Mouse (Mus musculus): ENCODE measurements around the gene Camk1g. TPM values are rescaled to one million over a fixed set of nuclear protein-coding genes. Genes with fewer than 3 reads are reported as not detected.

The Camk1g gene
- total and polyA plus RNA-seq, 3 experiments, result not detected

- no peaks in the 10 kb centered on the region for H3K4me1 ChIP-seq (ENCODE audit: insufficient read depth, low read depth, low read length)
- H3K9me3 ChIP-seq (replicated peaks), result no peaks in the 10 kb centered on the region
- DNase-seq (ENCODE audit: low spot score), result no peak
- ATAC-seq (ENCODE audit: extremely low read depth, insufficient number of reproducible peaks, low FRiP score, poor library complexity, severe bottlenecking), result no peak
- H3K4me3 ChIP-seq (ENCODE audit: low read depth, low read length), result no peak overlapping the region
- no peak for TF ChIP-seq POLR2AphosphoS5 (IDR thresholded peaks at IDR 0.05; ENCODE audit: insufficient replicate concordance, low read depth, low read length)
- no peak for TF ChIP-seq CTCF (IDR thresholded peaks at IDR 0.05; ENCODE audit: low read depth, low read length)
- no peak for TF ChIP-seq GATA2 (IDR thresholded peaks at IDR 0.05; ENCODE audit: borderline replicate concordance, low read depth, low read length)
- no peak for TF ChIP-seq GATA1 (IDR thresholded peaks at IDR 0.05; ENCODE audit: borderline replicate concordance, low read length)
- no peak for TF ChIP-seq TAL1 (conservative IDR thresholded peaks at IDR 0.05; ENCODE audit: low read depth, low read length)
- H3K36me3 ChIP-seq (replicated peaks), result no peaks in the 10 kb centered on the region
- no peaks in the 10 kb centered on the region for H3K27me3 ChIP-seq (ENCODE audit: insufficient read depth, low read length)
Observed at GRCm38 (mm10) chr1:193327686-193328085, 42.4 kb downstream of the Camk1g start.

- Histone ChIP-seq H3K9me3 (replicated peaks) (no peaks in the 10 kb centered on the region), H3K4me3 (ENCODE audit: low read depth, low read length) (no peak overlapping the region), H3K27me3 (ENCODE audit: insufficient read depth, low read length) (no peaks in the 10 kb centered on the region), H3K36me3 (replicated peaks) (no peaks in the 10 kb centered on the region), H3K4me1 (ENCODE audit: insufficient read depth, low read depth, low read length) (no peaks in the 10 kb centered on the region)
- no peak for ATAC-seq (ENCODE audit: extremely low read depth, insufficient number of reproducible peaks, low FRiP score, poor library complexity, severe bottlenecking)
- DNase-seq (ENCODE audit: low spot score), result no peak
- no peak for TF ChIP-seq CTCF (IDR thresholded peaks at IDR 0.05; ENCODE audit: low read depth, low read length)
- TF ChIP-seq GATA1 (IDR thresholded peaks at IDR 0.05; ENCODE audit: borderline replicate concordance, low read length), result no peak
- TF ChIP-seq GATA2 (IDR thresholded peaks at IDR 0.05; ENCODE audit: borderline replicate concordance, low read depth, low read length), result no peak
Observed at GRCm38 (mm10) chr1:193327216-193327615, 42.9 kb downstream of the Camk1g start.

GRCm38 (mm10) chr1:193326456-193327145 is 43.5 kb downstream of the Camk1g start:
- ATAC-seq (ENCODE audit: extremely low read depth, insufficient number of reproducible peaks, low FRiP score, poor library complexity, severe bottlenecking) (no peak), DNase-seq (ENCODE audit: low spot score) (no peak)
- Histone ChIP-seq H3K9me3 (replicated peaks) (no peaks in the 10 kb centered on the region), H3K36me3 (replicated peaks) (no peaks in the 10 kb centered on the region), H3K4me3 (ENCODE audit: low read depth, low read length) (no peak overlapping the region), H3K27me3 (ENCODE audit: insufficient read depth, low read length) (no peaks in the 10 kb centered on the region), H3K4me1 (ENCODE audit: insufficient read depth, low read depth, low read length) (no peaks in the 10 kb centered on the region)
- TF ChIP-seq POLR2AphosphoS5 (IDR thresholded peaks at IDR 0.05; ENCODE audit: insufficient replicate concordance, low read depth, low read length) (no peak), TAL1 (conservative IDR thresholded peaks at IDR 0.05; ENCODE audit: low read depth, low read length) (no peak), GATA1 (IDR thresholded peaks at IDR 0.05; ENCODE audit: borderline replicate concordance, low read length) (no peak), GATA2 (IDR thresholded peaks at IDR 0.05; ENCODE audit: borderline replicate concordance, low read depth, low read length) (no peak), CTCF (IDR thresholded peaks at IDR 0.05; ENCODE audit: low read depth, low read length) (no peak)

GRCm38 (mm10) chr1:193325891-193326290 is 44.2 kb downstream of the Camk1g start:
- Histone ChIP-seq H3K36me3 (replicated peaks) (no peaks in the 10 kb centered on the region), H3K27me3 (ENCODE audit: insufficient read depth, low read length) (no peaks in the 10 kb centered on the region), H3K4me1 (ENCODE audit: insufficient read depth, low read depth, low read length) (no peaks in the 10 kb centered on the region), H3K4me3 (ENCODE audit: low read depth, low read length) (no peak overlapping the region), H3K9me3 (replicated peaks) (no peaks in the 10 kb centered on the region)
- no peak for ATAC-seq (ENCODE audit: extremely low read depth, insufficient number of reproducible peaks, low FRiP score, poor library complexity, severe bottlenecking)
- DNase-seq (ENCODE audit: low spot score), result no peak
- TF ChIP-seq CTCF (IDR thresholded peaks at IDR 0.05; ENCODE audit: low read depth, low read length) (no peak), GATA1 (IDR thresholded peaks at IDR 0.05; ENCODE audit: borderline replicate concordance, low read length) (no peak), GATA2 (IDR thresholded peaks at IDR 0.05; ENCODE audit: borderline replicate concordance, low read depth, low read length) (no peak), POLR2AphosphoS5 (IDR thresholded peaks at IDR 0.05; ENCODE audit: insufficient replicate concordance, low read depth, low read length) (no peak), TAL1 (conservative IDR thresholded peaks at IDR 0.05; ENCODE audit: low read depth, low read length) (no peak)

- H3K9me3 ChIP-seq (replicated peaks), result no peaks in the 10 kb centered on the region
- TF ChIP-seq GATA2 (IDR thresholded peaks at IDR 0.05; ENCODE audit: borderline replicate concordance, low read depth, low read length), result no peak
- TF ChIP-seq TAL1 (conservative IDR thresholded peaks at IDR 0.05; ENCODE audit: low read depth, low read length), result no peak
- TF ChIP-seq GATA1 (IDR thresholded peaks at IDR 0.05; ENCODE audit: borderline replicate concordance, low read length), result no peak
- TF ChIP-seq POLR2AphosphoS5 (IDR thresholded peaks at IDR 0.05; ENCODE audit: insufficient replicate concordance, low read depth, low read length), result no peak
- TF ChIP-seq CTCF (IDR thresholded peaks at IDR 0.05; ENCODE audit: low read depth, low read length), result no peak
- H3K36me3 ChIP-seq (replicated peaks), result no peaks in the 10 kb centered on the region
- no peak overlapping the region for H3K4me3 ChIP-seq (ENCODE audit: low read depth, low read length)
- H3K27me3 ChIP-seq (ENCODE audit: insufficient read depth, low read length), result no peaks in the 10 kb centered on the region
- ATAC-seq (ENCODE audit: extremely low read depth, insufficient number of reproducible peaks, low FRiP score, poor library complexity, severe bottlenecking) (no peak), DNase-seq (ENCODE audit: low spot score) (no peak)
- H3K4me1 ChIP-seq (ENCODE audit: insufficient read depth, low read depth, low read length), result no peaks in the 10 kb centered on the region
Observed at GRCm38 (mm10) chr1:193324224-193324623, 45.9 kb downstream of the Camk1g start.

- Histone ChIP-seq H3K9me3 (replicated peaks) (no peaks in the 10 kb centered on the region), H3K36me3 (replicated peaks) (no peaks in the 10 kb centered on the region), H3K4me3 (ENCODE audit: low read depth, low read length) (no peak overlapping the region), H3K27me3 (ENCODE audit: insufficient read depth, low read length) (no peaks in the 10 kb centered on the region), H3K4me1 (ENCODE audit: insufficient read depth, low read depth, low read length) (no peaks in the 10 kb centered on the region)
- TF ChIP-seq POLR2AphosphoS5 (IDR thresholded peaks at IDR 0.05; ENCODE audit: insufficient replicate concordance, low read depth, low read length), result no peak
- TF ChIP-seq GATA2 (IDR thresholded peaks at IDR 0.05; ENCODE audit: borderline replicate concordance, low read depth, low read length), result no peak
- TF ChIP-seq CTCF (IDR thresholded peaks at IDR 0.05; ENCODE audit: low read depth, low read length), result no peak
- TF ChIP-seq TAL1 (conservative IDR thresholded peaks at IDR 0.05; ENCODE audit: low read depth, low read length), result no peak
- no peak for TF ChIP-seq GATA1 (IDR thresholded peaks at IDR 0.05; ENCODE audit: borderline replicate concordance, low read length)
- no peak for DNase-seq (ENCODE audit: low spot score)
- no peak for ATAC-seq (ENCODE audit: extremely low read depth, insufficient number of reproducible peaks, low FRiP score, poor library complexity, severe bottlenecking)
Observed at GRCm38 (mm10) chr1:193323686-193324085, 46.4 kb downstream of the Camk1g start.
